Mouse (Mus musculus): ENCODE results near the gene Klhl9. TPM values are rescaled to one million over a fixed set of nuclear protein-coding genes. Genes with fewer than 3 reads are reported as not detected.

The Klhl9 gene
- polyA plus RNA-seq, 1 experiment from 2014 or later: 70.7 TPM

GRCm38 (mm10) chr4:88681353-88681752 lies 40.9 kb downstream of the Klhl9 start:
- 44% methylated on average over 3 of the region's 3 CpGs for WGBS
- Histone ChIP-seq H3K4me2 (no peak overlapping the region), H3K9ac (no peak overlapping the region), H3K27ac (replicated peaks) (no peak overlapping the region), H3K9me3 (no peaks in the 10 kb centered on the region), H3K27me3 (replicated peaks) (no peaks in the 10 kb centered on the region), H3K4me3 (no peak overlapping the region), H3K36me3 (no peaks in the 10 kb centered on the region), H3K4me1 (no peaks in the 10 kb centered on the region)
- ATAC-seq (ENCODE audit: extremely low read depth, insufficient number of reproducible peaks, low FRiP score, low TSS enrichment): no peak

GRCm38 (mm10) chr4:88680362-88680761 lies 41.9 kb downstream of the Klhl9 start:
- H3K36me3 ChIP-seq: no peaks in the 10 kb centered on the region
- no peak overlapping the region for H3K9ac ChIP-seq
- no peak overlapping the region for H3K27ac ChIP-seq (replicated peaks)
- no peaks in the 10 kb centered on the region for H3K4me1 ChIP-seq
- no peak overlapping the region for H3K4me2 ChIP-seq
- 35% methylated on average over 8 of the region's 8 CpGs for WGBS
- no peak overlapping the region for H3K4me3 ChIP-seq
- H3K9me3 ChIP-seq: no peaks in the 10 kb centered on the region
- no peaks in the 10 kb centered on the region for H3K27me3 ChIP-seq (replicated peaks)
- no peak for ATAC-seq (ENCODE audit: extremely low read depth, insufficient number of reproducible peaks, low FRiP score, low TSS enrichment)

- H3K36me3 ChIP-seq: no peaks in the 10 kb centered on the region
Observed at GRCm38 (mm10) chr4:88676824-88677223, 45.4 kb downstream of the Klhl9 start, which contains the start of gene Ifna16. Gene Ifna16, minus strand, starts transcription at chr4:88676924.

More at GRCm38 (mm10) chr4:88676824-88677223, 45.4 kb downstream of the Klhl9 start, which contains the start of gene Ifna16:
- 64% methylated on average over 1 of the region's 1 CpGs for WGBS
- no peak within 1 kb of the TSS for H3K9ac ChIP-seq
- no peaks in the 10 kb centered on the region for H3K4me1 ChIP-seq
- no peaks in the 10 kb centered on the region for H3K27me3 ChIP-seq (replicated peaks)
- no peak for ATAC-seq (ENCODE audit: extremely low read depth, insufficient number of reproducible peaks, low FRiP score, low TSS enrichment)
- no peak within 1 kb of the TSS for H3K4me3 ChIP-seq
- no peak within 1 kb of the TSS for H3K4me2 ChIP-seq
- H3K27ac ChIP-seq (replicated peaks): no peak within 1 kb of the TSS
- no peaks in the 10 kb centered on the region for H3K9me3 ChIP-seq

Other genes with a start within 250 kb of the Klhl9 start
- gene Ifnb1, start 199.7 kb downstream of the Klhl9 start, polyA plus RNA-seq (2015; fragmentation: Nextera tagmentation; extraction: Ambion mirVana): not detected in 2 replicates
- not detected in 2 replicates for gene Ifna15, start 164.2 kb downstream of the Klhl9 start, polyA plus RNA-seq (2015; fragmentation: Nextera tagmentation; extraction: Ambion mirVana)
- not detected in 2 replicates for gene Ifna14, start 150.7 kb downstream of the Klhl9 start, polyA plus RNA-seq (2015; fragmentation: Nextera tagmentation; extraction: Ambion mirVana)
- not detected in 2 replicates for gene Ifna9, start 130.1 kb downstream of the Klhl9 start, polyA plus RNA-seq (2015; fragmentation: Nextera tagmentation; extraction: Ambion mirVana)
- not detected in 2 replicates for gene Ifna12, start 119.1 kb downstream of the Klhl9 start, polyA plus RNA-seq (2015; fragmentation: Nextera tagmentation; extraction: Ambion mirVana)
- gene C87499, start 88.1 kb downstream of the Klhl9 start, polyA plus RNA-seq (2015; fragmentation: Nextera tagmentation; extraction: Ambion mirVana): not detected in 2 replicates
- not detected in 2 replicates for gene Ifna13, start 78.0 kb downstream of the Klhl9 start, polyA plus RNA-seq (2015; fragmentation: Nextera tagmentation; extraction: Ambion mirVana)
- gene Ifna16, start 45.5 kb downstream of the Klhl9 start, polyA plus RNA-seq (2015; fragmentation: Nextera tagmentation; extraction: Ambion mirVana): not detected in 2 replicates
- gene Ifna2, start 38.6 kb downstream of the Klhl9 start, polyA plus RNA-seq (2015; fragmentation: Nextera tagmentation; extraction: Ambion mirVana): not detected in 2 replicates
- not detected in 2 replicates for gene Ifnab, start 31.1 kb downstream of the Klhl9 start, polyA plus RNA-seq (2015; fragmentation: Nextera tagmentation; extraction: Ambion mirVana)
- 0.33 and 0.84 TPM in 2 replicates for gene Gm26566, start 660 bp downstream of the Klhl9 start, polyA plus RNA-seq (2015; fragmentation: Nextera tagmentation; extraction: Ambion mirVana)
- not detected in 2 replicates for gene Gm13271, start 32.4 kb upstream of the Klhl9 start, polyA plus RNA-seq (2015; fragmentation: Nextera tagmentation; extraction: Ambion mirVana)
- 0.20 and 0.31 TPM in 2 replicates for gene Gm13283, start 37.7 kb upstream of the Klhl9 start, polyA plus RNA-seq (2015; fragmentation: Nextera tagmentation; extraction: Ambion mirVana)
- 0.29 TPM in 1 of 2 replicates, not detected in the other for gene Gm13290, start 51.4 kb upstream of the Klhl9 start, polyA plus RNA-seq (2015; fragmentation: Nextera tagmentation; extraction: Ambion mirVana)
- not detected in 2 replicates for gene Gm13289, start 54.5 kb upstream of the Klhl9 start, polyA plus RNA-seq (2015; fragmentation: Nextera tagmentation; extraction: Ambion mirVana)
- not detected in 2 replicates for gene Gm13272, start 57.4 kb upstream of the Klhl9 start, polyA plus RNA-seq (2015; fragmentation: Nextera tagmentation; extraction: Ambion mirVana)
- not detected in 2 replicates for gene Ifnz, start 59.7 kb upstream of the Klhl9 start, polyA plus RNA-seq (2015; fragmentation: Nextera tagmentation; extraction: Ambion mirVana)
- not detected in 2 replicates for gene Gm13276, start 63.2 kb upstream of the Klhl9 start, polyA plus RNA-seq (2015; fragmentation: Nextera tagmentation; extraction: Ambion mirVana)
- not detected in 2 replicates for gene Gm13277, start 66.2 kb upstream of the Klhl9 start, polyA plus RNA-seq (2015; fragmentation: Nextera tagmentation; extraction: Ambion mirVana)
- not detected in 2 replicates for gene Gm13278, start 69.1 kb upstream of the Klhl9 start, polyA plus RNA-seq (2015; fragmentation: Nextera tagmentation; extraction: Ambion mirVana)
- not detected in 2 replicates for gene Gm13275, start 72.0 kb upstream of the Klhl9 start, polyA plus RNA-seq (2015; fragmentation: Nextera tagmentation; extraction: Ambion mirVana)
- gene Gm13279, start 74.9 kb upstream of the Klhl9 start, polyA plus RNA-seq (2015; fragmentation: Nextera tagmentation; extraction: Ambion mirVana): not detected in 2 replicates
- 0.68 and 0.82 TPM in 2 replicates for gene Gm13285, start 77.2 kb upstream of the Klhl9 start, polyA plus RNA-seq (2015; fragmentation: Nextera tagmentation; extraction: Ambion mirVana)
- gene Gm13287, start 80.8 kb upstream of the Klhl9 start, polyA plus RNA-seq (2015; fragmentation: Nextera tagmentation; extraction: Ambion mirVana): not detected in 2 replicates
- gene Gm13288, start 83.1 kb upstream of the Klhl9 start, polyA plus RNA-seq (2015; fragmentation: Nextera tagmentation; extraction: Ambion mirVana): not detected in 2 replicates
- gene Ifna7, start 93.8 kb upstream of the Klhl9 start, polyA plus RNA-seq (2015; fragmentation: Nextera tagmentation; extraction: Ambion mirVana): not detected in 2 replicates
- not detected in 2 replicates for gene Ifna11, start 97.5 kb upstream of the Klhl9 start, polyA plus RNA-seq (2015; fragmentation: Nextera tagmentation; extraction: Ambion mirVana)
- gene Ifna6, start 105.0 kb upstream of the Klhl9 start, polyA plus RNA-seq (2015; fragmentation: Nextera tagmentation; extraction: Ambion mirVana): not detected in 2 replicates
- not detected in 2 replicates for gene Ifna5, start 113.1 kb upstream of the Klhl9 start, polyA plus RNA-seq (2015; fragmentation: Nextera tagmentation; extraction: Ambion mirVana)
- gene Ifna4, start 119.4 kb upstream of the Klhl9 start, polyA plus RNA-seq (2015; fragmentation: Nextera tagmentation; extraction: Ambion mirVana): not detected in 2 replicates
- not detected in 2 replicates for gene Ifna1, start 127.6 kb upstream of the Klhl9 start, polyA plus RNA-seq (2015; fragmentation: Nextera tagmentation; extraction: Ambion mirVana)
- not detected in 2 replicates for gene Ifne, start 157.7 kb upstream of the Klhl9 start, polyA plus RNA-seq (2015; fragmentation: Nextera tagmentation; extraction: Ambion mirVana)